Mouse (Mus musculus) cortical plate, adult 2 months (tissue): ENCODE results near the gene Aff3.

Source experiments
- CTCF ChIP-seq: fragments of 200-500 bp; IDR thresholded peaks from 2 replicates; pipeline ENCODE4 v1.5.1; 2011; ENCODE audit warnings: mild to moderate bottlenecking, control low read depth, low read length; ENCODE audit not compliant: insufficient read depth; ENCODE audit errors: extremely low read depth
- POLR2A ChIP-seq: fragments of 200-500 bp; IDR thresholded peaks from 2 replicates; pipeline ENCODE4 v1.6.1; 2011; ENCODE audit warnings: mild to moderate bottlenecking, low read length, control low read depth; ENCODE audit not compliant: insufficient read depth; ENCODE audit errors: extremely low read depth

- TF ChIP-seq POLR2A: no peak
- TF ChIP-seq CTCF: no peak
Measured at GRCm38 (mm10) chr1:38604611-38605010, 60.1 kb downstream of the Aff3 start.
